Mouse (Mus musculus): ENCODE measurements around the gene Itprid2.

- no peak for TF ChIP-seq CTCF (IDR thresholded peaks at IDR 0.05; ENCODE audit: low read depth, low read length)
- no peak for TF ChIP-seq GATA1 (IDR thresholded peaks at IDR 0.05; ENCODE audit: borderline replicate concordance, low read length)
- no peak for TF ChIP-seq TAL1 (conservative IDR thresholded peaks at IDR 0.05; ENCODE audit: low read depth, low read length)
- TF ChIP-seq POLR2AphosphoS5 (IDR thresholded peaks at IDR 0.05; ENCODE audit: insufficient replicate concordance, low read depth, low read length): no peak
Measured at GRCm38 (mm10) chr2:79603363-79603762, 31.8 kb upstream of the Itprid2 start.
